Mouse (Mus musculus) neural tube, embryonic 14.5 days (tissue): ENCODE results near the gene Itpr3. TPM values are rescaled to one million over a fixed set of nuclear protein-coding genes. Genes with fewer than 3 reads are reported as not detected.

Experiments used
- ATAC-seq: fragments of 200-750 bp; cut with Nextera tagmentation; 2 replicates; pipeline ENCODE4 v1.8.0; 2017; ENCODE audit warnings: low read depth, mild to moderate bottlenecking, moderate TSS enrichment, moderate library complexity
- H3K27ac ChIP-seq: fragments of 300-500 bp; sonication (generic); 2 replicates; pipeline ENCODE4 v1.5.1; 2014; ENCODE audit warnings: low read depth, mild to moderate bottlenecking, control low read depth, low read length, moderate library complexity, mixed read lengths
- H3K27me3 ChIP-seq: fragments of 300-500 bp; sonication (generic); 2 replicates; pipeline ENCODE4 v1.6.1; 2014; ENCODE audit warnings: low read length; ENCODE audit not compliant: control insufficient read depth, insufficient read depth
- H3K36me3 ChIP-seq: fragments of 300-500 bp; sonication (generic); 2 replicates; pipeline ENCODE4 v1.6.1; 2014; ENCODE audit warnings: low read length, mixed read lengths; ENCODE audit not compliant: control insufficient read depth, insufficient read depth
- H3K4me1 ChIP-seq: fragments of 300-500 bp; sonication (generic); 2 replicates; pipeline ENCODE4 v1.6.1; 2014; ENCODE audit warnings: low read length; ENCODE audit not compliant: control insufficient read depth, insufficient read depth
- H3K4me2 ChIP-seq: fragments of 300-500 bp; sonication (generic); 2 replicates; pipeline ENCODE4 v1.6.1; 2014; ENCODE audit warnings: mild to moderate bottlenecking, low read depth, low read length, control low read depth
- H3K4me3 ChIP-seq: fragments of 300-500 bp; sonication (generic); 2 replicates; pipeline ENCODE4 v1.5.1; 2014; ENCODE audit warnings: low read depth, low read length, control low read depth, mixed read lengths
- H3K9ac ChIP-seq: fragments of 300-500 bp; sonication (generic); replicated peaks from 2 replicates; pipeline ENCODE4 v1.6.1; 2014; ENCODE audit warnings: low read depth, mild to moderate bottlenecking, control low read depth, low read length, mixed read lengths
- H3K9me3 ChIP-seq: fragments of 300-500 bp; sonication (generic); 2 replicates; pipeline ENCODE4 v1.6.1; 2016; ENCODE audit warnings: low read length; ENCODE audit not compliant: control insufficient read depth
- WGBS: fragments of 180-500 bp; shearing (Covaris S2); extraction: QIAGEN DNeasy Blood & Tissue Kit; methylation state at CpG from one replicate; pipeline ENCODE4 v1.1.7; 2014; 5-methylcytosine and 5-hydroxymethylcytosine counted together
- polyA plus RNA-seq: library from polyadenylated mRNA; unstranded; fragments of >200 nt; fragmentation: Nextera tagmentation; extraction: Ambion mirVana; gene quantifications from 2 replicates; pipeline ENCODE4 v1.2.1, GENCODE M21; 2014

The Itpr3 gene
- polyA plus RNA-seq, 1 experiment from 2014 or later = 0.50 TPM

DNA sequence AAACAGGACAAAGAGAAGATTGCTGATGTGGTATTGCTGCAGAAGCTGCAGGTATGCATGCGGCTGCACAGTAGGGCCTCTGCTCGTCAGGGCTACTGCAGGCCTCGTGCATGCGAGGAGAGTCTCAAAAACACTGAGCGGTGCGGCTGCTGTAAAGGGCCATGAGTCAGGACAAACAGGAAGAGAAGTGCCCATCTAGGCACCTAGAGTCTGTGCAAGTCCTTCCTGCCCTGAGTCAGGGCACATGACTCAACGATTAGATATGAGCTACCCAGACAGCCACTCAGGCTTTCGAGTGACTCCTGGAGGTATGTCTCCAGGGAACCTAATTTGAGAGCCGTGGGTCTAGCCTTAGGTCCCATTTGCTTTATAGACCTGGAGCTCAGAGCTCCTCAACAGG lies 26.5 kb downstream of the Itpr3 start:
- whole genome bisulfite sequencing = 76% methylated on average over 9 of the region's 9 CpGs
- ATAC-seq = no peak

DNA sequence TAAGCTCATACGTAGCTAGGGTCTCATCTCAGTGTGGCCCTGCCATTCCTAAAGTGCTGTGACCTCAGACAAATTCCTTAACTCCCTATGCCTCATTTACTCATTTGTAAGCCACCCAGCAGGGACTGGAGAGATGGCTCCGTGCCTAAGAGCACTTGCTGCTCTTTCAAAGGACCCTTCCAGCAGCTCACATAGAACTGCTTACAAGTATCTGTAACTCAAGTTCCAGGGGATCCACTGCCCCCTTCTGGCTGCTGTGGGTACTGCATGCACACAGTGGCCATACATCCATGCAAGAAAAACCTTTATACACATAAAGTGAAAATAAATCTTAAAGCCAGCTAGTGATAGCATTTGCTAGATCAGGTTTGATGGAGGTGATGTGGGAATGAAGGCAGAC lies 28.6 kb downstream of the Itpr3 start:
- no peaks in the 10 kb centered on the region for H3K9me3 ChIP-seq
- H3K27ac ChIP-seq = no peak overlapping the region
- H3K27me3 ChIP-seq = no peaks in the 10 kb centered on the region
- no peaks in the 10 kb centered on the region for H3K36me3 ChIP-seq
- no peaks in the 10 kb centered on the region for H3K4me1 ChIP-seq
- no peak overlapping the region for H3K4me3 ChIP-seq
- H3K9ac ChIP-seq = no peak overlapping the region
- 22% methylated on average over 2 of the region's 2 CpGs for WGBS
- ATAC-seq = no peak
- H3K4me2 ChIP-seq = no peak overlapping the region

More for the DNA sequence above, 26.5 kb downstream of the Itpr3 start:
- Histone ChIP-seq H3K9me3 (no peaks in the 10 kb centered on the region), H3K27me3 (no peaks in the 10 kb centered on the region), H3K36me3 (no peaks in the 10 kb centered on the region), H3K4me1 (no peaks in the 10 kb centered on the region), H3K4me3 (no peak overlapping the region), H3K9ac (no peak overlapping the region), H3K27ac (no peak overlapping the region), H3K4me2 (no peak overlapping the region)

DNA sequence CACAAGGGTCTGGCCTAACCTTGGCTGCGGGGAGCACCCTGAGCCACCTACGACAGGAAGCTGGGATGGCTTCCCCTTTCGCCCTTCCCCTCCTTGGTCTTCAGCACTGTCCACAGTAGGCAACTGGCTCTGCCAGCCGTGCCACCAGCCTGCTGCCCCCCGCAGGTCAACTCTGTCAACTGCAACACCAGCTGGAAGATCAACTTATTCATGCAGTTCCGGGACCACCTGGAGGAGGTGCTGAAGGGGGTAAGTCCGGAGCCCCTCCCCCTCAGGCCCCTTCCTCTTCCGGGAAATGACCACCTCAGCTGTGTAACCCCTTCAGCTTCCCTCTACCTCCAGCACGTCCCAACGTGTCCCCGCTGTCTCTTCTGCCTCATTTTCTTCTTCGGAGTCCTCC lies 30.3 kb downstream of the Itpr3 start:
- Histone ChIP-seq H3K27ac (no peak overlapping the region), H3K27me3 (no peaks in the 10 kb centered on the region), H3K9ac (no peak overlapping the region), H3K9me3 (no peaks in the 10 kb centered on the region), H3K4me1 (no peaks in the 10 kb centered on the region), H3K4me3 (no peak overlapping the region), H3K36me3 (no peaks in the 10 kb centered on the region), H3K4me2 (no peak overlapping the region)
- no peak for ATAC-seq
- 32% methylated on average over 12 of the region's 12 CpGs for WGBS

DNA sequence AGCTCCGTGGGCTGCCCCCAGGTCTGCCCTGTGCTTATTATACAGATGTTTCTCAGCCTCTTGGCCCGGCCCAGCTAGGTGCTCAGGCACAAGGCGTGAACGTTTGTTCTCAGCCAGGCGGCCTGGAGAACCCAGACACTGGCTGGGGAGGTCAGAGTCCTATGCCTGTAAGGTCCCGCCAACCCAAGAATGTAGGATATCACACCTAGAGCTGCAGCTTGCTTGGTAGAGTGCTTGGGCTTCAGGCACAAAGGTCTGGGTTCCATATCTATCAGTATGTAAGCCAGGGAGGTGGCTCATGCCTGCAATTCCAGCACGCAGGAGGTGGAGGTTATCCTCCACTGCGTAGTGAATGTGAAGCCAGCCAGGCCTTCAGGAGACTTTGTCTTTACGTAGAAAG lies 33.0 kb downstream of the Itpr3 start:
- H3K27me3 ChIP-seq = no peaks in the 10 kb centered on the region
- H3K4me2 ChIP-seq = no peak overlapping the region
- H3K9me3 ChIP-seq = no peaks in the 10 kb centered on the region
- 82% methylated on average over 9 of the region's 9 CpGs for WGBS
- H3K9ac ChIP-seq = no peak overlapping the region
- no peak overlapping the region for H3K27ac ChIP-seq
- no peaks in the 10 kb centered on the region for H3K4me1 ChIP-seq
- H3K4me3 ChIP-seq = no peak overlapping the region
- no peak for ATAC-seq
- no peaks in the 10 kb centered on the region for H3K36me3 ChIP-seq

DNA sequence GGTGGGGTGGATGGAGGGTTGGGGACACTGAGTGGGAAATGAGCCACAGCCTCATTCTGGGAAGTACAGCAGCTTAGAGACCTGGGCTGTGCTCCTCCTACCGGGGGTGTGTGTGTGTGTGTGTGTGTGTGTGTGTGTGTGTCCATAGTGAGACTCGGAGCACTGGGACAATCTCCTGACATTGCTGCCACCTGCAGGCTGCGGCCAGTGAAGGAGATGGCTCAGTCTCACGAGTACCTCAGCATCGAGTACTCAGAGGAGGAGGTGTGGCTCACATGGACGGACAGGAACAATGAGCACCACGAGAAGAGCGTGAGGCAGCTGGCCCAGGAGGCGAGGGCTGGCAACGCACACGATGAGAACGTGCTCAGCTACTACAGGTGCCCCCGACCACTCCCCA lies 38.6 kb downstream of the Itpr3 start:
- WGBS = 27% methylated on average over 13 of the region's 13 CpGs
- no peak for ATAC-seq
- Histone ChIP-seq H3K36me3 (no peaks in the 10 kb centered on the region), H3K9me3 (no peaks in the 10 kb centered on the region), H3K4me1 (no peaks in the 10 kb centered on the region), H3K4me3 (no peak overlapping the region), H3K27me3 (no peaks in the 10 kb centered on the region), H3K4me2 (no peak overlapping the region), H3K27ac (no peak overlapping the region), H3K9ac (no peak overlapping the region)

DNA sequence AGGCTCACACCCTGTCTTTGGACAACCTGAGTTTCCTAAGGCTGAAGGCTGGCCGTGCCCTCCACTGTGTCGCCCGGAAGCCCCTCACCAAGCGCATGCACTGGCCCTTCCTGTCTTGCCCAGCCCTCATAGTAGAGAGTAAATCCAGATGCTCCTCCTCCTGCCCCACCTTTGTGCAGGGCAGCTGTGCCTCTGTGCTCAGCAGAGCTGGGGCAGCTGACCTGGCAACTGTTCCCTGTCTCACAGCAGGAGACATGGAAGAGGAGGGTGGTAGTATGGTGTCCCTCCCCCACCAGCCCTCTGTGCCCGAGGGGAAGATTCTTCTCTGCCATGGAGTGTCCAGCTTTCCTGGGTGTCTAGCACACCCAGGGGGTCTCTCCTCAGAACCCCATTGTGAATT lies 44.6 kb downstream of the Itpr3 start:
- ATAC-seq = no peak
- Histone ChIP-seq H3K4me3 (no peak overlapping the region), H3K27ac (no peak overlapping the region), H3K36me3 (no peaks in the 10 kb centered on the region), H3K9me3 (no peaks in the 10 kb centered on the region), H3K4me1 (no peaks in the 10 kb centered on the region), H3K27me3 (no peaks in the 10 kb centered on the region), H3K4me2 (no peak overlapping the region), H3K9ac (0 out of 2 replicates have a peak overlapping the region, but pooled peaks have one; percentile 11)
- 76% methylated on average over 5 of the region's 5 CpGs for WGBS

DNA sequence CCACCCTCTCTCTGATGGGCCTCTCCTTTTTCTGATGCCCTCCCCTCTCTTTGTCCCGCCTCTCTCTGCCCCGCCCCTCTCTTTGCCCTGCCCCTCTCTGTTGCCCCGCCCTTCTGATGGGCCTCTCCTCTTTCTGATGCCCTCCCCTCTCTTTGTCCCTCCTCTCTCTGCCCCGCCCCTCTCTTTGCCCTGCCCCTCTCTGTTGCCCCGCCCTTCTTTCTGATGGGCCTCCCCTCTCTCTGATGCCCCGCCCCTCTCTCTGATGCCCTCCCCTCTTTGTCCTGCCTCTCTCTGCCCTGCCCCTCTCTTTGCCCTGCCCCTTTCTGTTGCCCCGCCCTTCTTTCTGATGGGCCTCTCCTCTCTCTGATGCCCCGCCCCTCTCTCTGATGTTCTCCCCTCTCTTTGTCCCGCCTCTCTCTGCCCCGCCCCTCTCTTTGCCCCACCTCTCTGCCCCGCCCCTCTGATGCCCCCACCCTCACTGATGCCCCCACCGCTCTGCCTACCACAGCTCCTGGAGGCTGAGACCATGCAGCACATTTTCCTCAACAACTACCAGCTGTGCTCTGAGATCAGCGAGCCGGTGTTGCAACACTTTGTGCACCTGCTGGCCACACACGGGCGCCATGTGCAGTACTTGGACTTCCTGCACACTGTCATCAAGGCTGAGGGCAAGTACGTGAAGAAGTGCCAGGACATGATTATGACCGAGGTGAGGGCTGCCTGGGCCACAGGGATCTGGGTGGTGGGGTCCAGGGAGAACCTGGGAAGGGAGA lies 48.8 kb downstream of the Itpr3 start:
- no peaks in the 10 kb centered on the region for H3K9me3 ChIP-seq
- H3K27me3 ChIP-seq = no peaks in the 10 kb centered on the region
- H3K4me1 ChIP-seq = no peaks in the 10 kb centered on the region
- no peak overlapping the region for H3K27ac ChIP-seq
- H3K4me3 ChIP-seq = no peak overlapping the region
- H3K9ac ChIP-seq = no peak overlapping the region
- no peaks in the 10 kb centered on the region for H3K36me3 ChIP-seq
- no peak overlapping the region for H3K4me2 ChIP-seq
- ATAC-seq = no peak; the same call in 1 of the 2 replicates
- WGBS = 78% methylated on average over 18 of the region's 18 CpGs

DNA sequence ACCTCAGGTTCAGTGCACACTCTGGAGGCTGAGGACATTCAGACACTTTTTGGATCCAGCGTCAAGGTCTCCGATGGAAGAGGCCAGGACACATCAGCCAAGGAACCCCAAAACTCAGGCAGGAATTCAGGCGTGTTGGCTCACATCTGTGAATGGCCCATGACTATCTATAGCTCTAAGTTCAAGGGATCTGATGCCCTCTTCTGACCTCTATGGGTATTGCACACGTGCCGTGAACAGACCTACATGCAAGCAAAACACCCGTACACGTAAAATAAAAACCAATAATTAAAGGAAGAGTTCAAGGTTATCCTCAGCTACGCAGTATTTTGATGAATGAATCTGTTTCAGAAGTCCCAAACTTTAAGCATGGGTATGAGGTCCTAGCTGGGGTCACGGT lies 49.6 kb downstream of the Itpr3 start:
- no peaks in the 10 kb centered on the region for H3K4me1 ChIP-seq
- no peak for ATAC-seq
- H3K4me2 ChIP-seq = no peak overlapping the region

DNA sequence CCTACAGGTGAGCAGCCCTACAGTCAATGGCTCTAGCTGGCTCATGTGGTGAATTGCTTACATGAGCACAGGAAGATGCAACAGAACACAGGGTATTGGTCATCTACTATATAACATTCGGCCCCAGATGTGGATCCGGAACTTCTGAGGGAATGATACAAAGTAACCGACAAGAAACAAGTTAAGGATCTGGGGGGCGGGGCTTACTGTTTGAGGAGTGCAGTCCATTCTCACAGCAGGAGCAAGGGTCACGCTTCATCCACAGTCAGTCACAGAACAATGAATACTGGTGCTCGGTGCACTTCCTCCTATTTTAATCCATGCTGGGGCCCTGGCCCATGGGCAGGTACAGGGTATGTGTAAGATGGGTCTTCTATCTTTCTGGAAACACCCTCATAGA lies 50.8 kb downstream of the Itpr3 start:
- WGBS = 72% methylated on average over 6 of the region's 6 CpGs
- ATAC-seq = no peak
- Histone ChIP-seq H3K9ac (no peak overlapping the region), H3K27me3 (no peaks in the 10 kb centered on the region), H3K4me3 (no peak overlapping the region), H3K9me3 (no peaks in the 10 kb centered on the region), H3K36me3 (no peaks in the 10 kb centered on the region), H3K4me1 (no peaks in the 10 kb centered on the region), H3K27ac (no peak overlapping the region), H3K4me2 (no peak overlapping the region)

More for the DNA sequence above, 49.6 kb downstream of the Itpr3 start:
- Histone ChIP-seq H3K36me3 (no peaks in the 10 kb centered on the region), H3K27ac (no peak overlapping the region), H3K9ac (no peak overlapping the region), H3K4me3 (no peak overlapping the region), H3K27me3 (no peaks in the 10 kb centered on the region), H3K9me3 (no peaks in the 10 kb centered on the region)
- WGBS = 85% methylated on average over 9 of the region's 9 CpGs
